Mouse (Mus musculus): ENCODE data around the gene Cldn12.

DNA sequence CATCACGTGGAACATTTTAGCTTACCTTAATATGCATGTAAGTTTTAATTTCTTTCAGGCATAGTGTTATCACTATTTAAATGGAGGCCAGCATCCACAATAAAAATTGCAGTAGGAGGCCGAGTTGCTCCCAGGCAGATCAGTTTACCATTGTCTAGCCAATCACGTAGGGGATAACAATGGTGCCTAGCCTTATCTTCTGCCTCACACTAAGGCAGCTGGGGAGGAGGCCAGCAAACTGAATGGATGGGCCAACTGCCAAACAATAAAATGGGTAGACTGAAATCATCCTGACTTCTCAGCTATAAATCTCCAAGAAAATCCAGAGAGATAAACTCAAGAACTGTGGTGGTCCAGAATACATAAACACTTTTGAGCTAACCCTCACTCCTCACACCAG, 25.0 kb upstream of the Cldn12 start:
- TF ChIP-seq POLR2A (IDR thresholded peaks at IDR 0.05; ENCODE audit: borderline replicate concordance, low read depth, low read length) (no peak), CTCF (IDR thresholded peaks at IDR 0.05; ENCODE audit: low read depth, low read length) (no peak)

All from bone marrow macrophage, adult 2 months (primary cell).